Mouse (Mus musculus): ENCODE data around the gene Nus1.

Nus1 gene

GRCm38 (mm10) chr10:52417299-52417997 lies at the start of gene Nus1:
Nus1 (plus strand) TSS chr10:52417547.
- DNase-seq, result peak; percentile 96

- DNase-seq, result no peak
These were observed 49.0 kb upstream of the Nus1 start for GRCm38 (mm10) chr10:52368376-52368775.

DNA sequence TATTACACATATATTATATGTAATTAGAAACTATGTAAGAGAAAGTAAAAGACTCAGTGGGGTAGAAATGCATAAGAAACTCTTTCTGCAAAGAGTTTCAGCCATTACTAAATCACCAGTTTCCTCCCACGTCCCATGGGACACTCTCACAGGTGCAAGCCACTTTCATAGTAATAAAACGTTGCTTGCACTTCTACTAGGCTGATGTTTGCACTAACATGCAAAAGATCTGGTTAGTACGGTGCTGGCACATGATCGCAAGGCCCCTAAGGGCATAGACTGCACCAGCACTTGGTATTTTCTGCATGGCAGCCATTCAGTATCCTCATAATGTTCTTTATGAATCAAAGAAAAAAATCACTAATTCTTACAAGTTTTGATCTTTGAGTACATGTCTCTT lies 43.5 kb upstream of the Nus1 start:
- no peak for DNase-seq

GRCm38 (mm10) chr10:52374651-52375050 lies 42.7 kb upstream of the Nus1 start:
- no peak for DNase-seq

- DNase-seq, result no peak
These were observed 40.9 kb upstream of the Nus1 start for GRCm38 (mm10) chr10:52376422-52376821.

DNA sequence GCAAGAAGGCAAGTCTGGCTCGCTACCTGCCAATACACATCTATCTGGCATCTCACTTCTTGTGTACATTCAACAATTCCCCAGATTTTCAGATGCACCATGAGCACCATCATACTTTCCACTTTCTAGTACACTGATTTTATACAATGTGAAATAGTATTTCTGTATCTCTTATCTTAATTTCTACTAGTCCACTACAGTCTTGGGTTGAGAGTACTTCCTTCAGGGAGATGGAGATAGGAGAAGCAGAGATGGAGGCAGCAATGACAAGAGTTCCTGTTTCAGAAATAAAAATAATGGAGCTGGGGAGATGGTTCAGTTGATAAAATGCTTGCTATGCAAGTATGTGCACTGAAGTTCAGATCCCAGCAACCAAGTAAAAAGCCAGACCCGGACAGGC lies 39.5 kb upstream of the Nus1 start:
- DNase-seq, result no peak

- peak; percentile 30 for DNase-seq
These were observed 36.0 kb upstream of the Nus1 start for GRCm38 (mm10) chr10:52381321-52381801.

GRCm38 (mm10) chr10:52381845-52382591 lies 35.3 kb upstream of the Nus1 start, which contains the start of gene Gopc:
Gopc (minus strand) TSS chr10:52382124.
- DNase-seq, result peak; percentile 97

DNA sequence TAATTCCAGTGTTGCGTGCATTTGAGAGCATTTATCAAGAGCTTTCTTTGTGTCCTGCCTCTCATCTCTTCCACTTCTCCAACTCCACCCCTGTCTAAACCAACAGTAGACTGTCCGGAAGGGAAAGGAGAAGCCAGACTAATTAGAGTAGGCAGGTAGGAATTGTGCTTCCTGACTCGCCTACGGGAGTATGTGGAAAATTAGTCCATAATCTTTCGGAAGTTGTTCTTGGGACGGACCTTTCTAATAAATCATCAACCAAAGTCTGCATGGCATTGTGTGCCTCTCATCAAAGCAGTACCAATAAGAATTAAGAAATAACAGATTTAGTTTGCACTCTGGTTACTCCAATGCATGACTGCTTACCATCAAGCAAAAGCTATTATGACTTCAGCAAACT lies 34.3 kb upstream of the Nus1 start:
- no peak for DNase-seq

DNA sequence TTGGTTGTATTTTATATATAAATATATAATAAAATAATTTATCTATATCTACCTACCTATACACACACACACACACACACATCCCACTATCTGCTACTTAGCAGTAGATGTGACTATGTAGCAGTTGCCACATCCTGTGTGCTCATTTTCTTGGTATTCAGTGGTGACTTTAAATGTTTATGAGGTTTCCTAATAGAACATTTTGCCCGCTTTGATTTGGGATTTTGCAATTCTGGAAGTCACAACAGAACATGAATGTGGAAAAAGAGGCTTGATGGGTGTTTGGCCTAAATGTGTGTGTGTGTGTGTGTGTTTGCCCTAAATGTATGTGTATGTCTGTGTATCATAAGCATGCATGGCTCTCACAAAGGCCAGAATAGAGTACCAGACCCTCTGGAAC lies 33.8 kb upstream of the Nus1 start:
- no peak for DNase-seq

DNA sequence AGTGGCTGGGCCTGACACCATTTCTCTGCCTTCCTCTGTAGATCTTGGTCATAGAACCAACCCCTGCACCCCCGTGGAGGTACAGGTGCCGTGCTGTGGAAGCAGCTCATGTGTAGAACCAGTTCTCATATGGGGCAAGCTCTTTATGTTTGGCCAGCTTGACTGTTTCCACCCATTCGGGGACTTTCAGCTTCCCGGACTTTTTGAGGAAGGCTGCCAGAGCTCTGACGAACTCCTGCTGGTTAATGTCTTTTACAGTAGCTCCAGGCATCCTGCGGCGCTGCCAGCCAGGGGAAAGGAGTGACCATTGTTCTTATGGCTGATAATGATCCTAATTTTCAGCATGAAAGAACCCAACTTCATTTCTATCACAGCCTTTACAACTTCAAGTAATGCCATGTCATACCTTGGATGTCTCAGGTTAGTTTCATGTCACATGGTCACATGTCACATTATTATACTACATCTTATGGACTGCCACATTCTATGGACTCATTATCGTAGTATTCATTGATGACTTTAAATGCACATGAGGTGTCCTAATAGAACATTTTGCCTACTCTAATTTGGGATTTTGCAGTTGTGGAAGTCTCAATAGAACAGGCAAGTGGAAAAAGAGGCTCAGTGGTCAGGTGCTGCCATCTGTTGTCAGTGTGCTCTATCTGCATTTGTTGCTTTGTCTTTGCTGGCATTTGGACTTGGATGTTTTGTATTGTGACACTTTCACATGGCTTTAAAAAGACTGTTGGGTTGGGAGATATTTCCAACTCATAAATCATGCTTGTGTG lies 32.3 kb upstream of the Nus1 start:
- peak; percentile 38 for DNase-seq

DNA sequence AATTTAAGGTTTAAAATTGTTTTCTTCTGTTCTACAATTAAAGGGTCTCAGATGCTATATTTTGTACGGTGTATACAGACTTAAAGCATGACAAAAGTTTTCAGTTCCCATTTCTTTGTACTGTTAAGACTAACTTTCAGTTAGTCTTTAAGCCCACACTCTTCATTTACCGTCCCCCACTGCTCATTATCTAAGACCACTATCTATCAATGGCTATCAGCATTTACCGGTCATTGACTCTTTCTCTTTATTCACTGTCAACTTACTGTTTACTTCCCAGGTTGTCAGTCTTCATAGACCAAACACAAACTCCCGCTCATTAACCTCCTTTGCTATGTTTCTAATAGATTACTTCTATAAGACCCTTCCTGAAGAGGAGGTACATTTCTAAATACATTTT lies 30.2 kb upstream of the Nus1 start:
- DNase-seq, result no peak

GRCm38 (mm10) chr10:52388922-52389430 lies 28.4 kb upstream of the Nus1 start, which contains the start of gene Nepn:
Nepn (plus strand) TSS chr10:52388972.
- DNase-seq, result no peak

DNA sequence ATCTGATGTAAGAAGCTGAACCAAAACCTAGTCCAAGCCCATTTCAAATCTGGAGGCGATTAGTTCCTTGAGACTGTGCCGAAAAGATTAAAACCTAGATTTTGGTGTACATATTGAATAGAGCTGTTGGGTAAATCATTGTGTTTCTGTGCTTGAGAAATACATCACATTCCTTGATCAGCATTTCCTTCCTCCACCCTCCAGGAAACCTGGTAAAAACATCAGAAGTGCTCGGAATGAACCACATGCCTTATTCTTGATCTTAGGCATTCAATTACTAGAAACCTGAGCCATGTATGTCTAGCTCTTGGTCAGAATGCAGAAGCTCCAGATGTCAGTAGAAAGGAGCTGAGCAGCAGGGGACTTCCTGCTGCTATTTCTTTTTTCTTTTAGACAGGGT lies 27.9 kb upstream of the Nus1 start:
- no peak for DNase-seq

DNA sequence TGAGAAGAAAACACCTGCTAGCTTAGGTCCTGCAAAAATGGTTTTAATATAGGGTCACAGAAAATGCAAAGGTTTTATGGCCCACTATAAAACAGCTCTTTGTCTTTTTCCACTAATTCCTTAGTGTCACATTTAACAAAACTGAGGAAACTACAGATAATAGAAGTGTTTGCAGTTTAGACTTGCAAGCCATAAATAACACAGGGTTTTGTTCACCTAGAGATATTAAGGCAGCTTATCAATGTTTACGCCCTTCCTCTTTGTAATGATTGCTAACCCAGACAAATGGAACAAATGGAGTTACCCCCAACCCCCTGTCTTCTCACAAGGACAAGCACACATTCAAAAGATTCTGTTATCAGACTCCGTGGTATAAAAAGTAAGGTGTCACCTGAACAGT lies 26.1 kb upstream of the Nus1 start:
- no peak for DNase-seq

- no peak for DNase-seq
These were observed 20.7 kb upstream of the Nus1 start for GRCm38 (mm10) chr10:52396647-52397046.

DNA sequence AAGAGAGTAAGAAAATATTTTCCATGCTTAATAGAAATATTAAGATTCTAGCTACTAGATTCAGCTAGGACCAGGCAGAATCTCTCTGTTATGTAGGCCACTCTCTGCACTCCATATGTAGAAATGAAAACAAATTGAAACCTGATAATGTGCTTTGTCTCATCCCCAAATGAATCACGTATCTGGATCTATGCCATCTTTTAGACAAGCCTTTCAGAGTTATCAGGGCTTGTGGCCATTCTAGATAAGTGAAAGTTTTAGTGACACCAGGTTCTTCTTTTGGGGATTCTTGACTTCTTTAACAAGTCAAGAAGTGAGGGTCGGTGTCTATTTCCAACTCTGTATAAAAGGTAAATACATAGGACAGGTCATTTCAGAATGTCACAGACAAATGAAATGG lies 18.6 kb upstream of the Nus1 start:
- no peak for DNase-seq

- no peak for DNase-seq
These were observed 17.6 kb upstream of the Nus1 start for GRCm38 (mm10) chr10:52399722-52400121.

- DNase-seq, result no peak
These were observed 12.2 kb upstream of the Nus1 start for GRCm38 (mm10) chr10:52405160-52405559.

DNA sequence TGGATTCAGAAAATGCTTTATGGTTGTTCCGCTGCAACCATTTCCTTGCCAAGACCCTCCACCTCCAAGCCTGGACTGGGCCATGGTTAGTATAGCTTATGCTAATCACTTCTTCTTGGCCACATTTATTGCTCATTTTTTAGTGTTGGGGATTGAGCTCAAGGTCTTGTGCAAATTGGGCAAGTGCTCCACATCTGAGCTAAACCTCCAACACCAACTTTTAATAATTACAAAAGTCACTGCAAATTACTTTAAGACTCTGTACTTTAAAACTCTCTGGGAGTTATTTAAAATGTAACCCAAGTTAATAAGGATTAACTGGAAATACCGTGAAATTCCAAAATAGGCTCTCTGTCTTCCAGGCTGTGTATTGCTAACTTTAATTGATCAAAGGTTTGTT lies 9.8 kb upstream of the Nus1 start:
- DNase-seq, result no peak

GRCm38 (mm10) chr10:52415020-52415419 lies 2.3 kb upstream of the Nus1 start:
- DNase-seq, result no peak

- DNase-seq, result no peak
These were observed 889 bp upstream of the Nus1 start for GRCm38 (mm10) chr10:52416458-52416857.
